Mouse (Mus musculus): ENCODE data around the gene 0610012G03Rik. TPM values are rescaled to one million over a fixed set of nuclear protein-coding genes. Genes with fewer than 3 reads are reported as not detected.
"Not testable (repeated sequence)": the region's sequence is repeated elsewhere in the genome, so short reads cannot be mapped to it uniquely, and the experiment has no call there.

0610012G03Rik gene
- polyA plus RNA-seq, 1 experiment from 2014 or later, result 97.6 TPM

DNA sequence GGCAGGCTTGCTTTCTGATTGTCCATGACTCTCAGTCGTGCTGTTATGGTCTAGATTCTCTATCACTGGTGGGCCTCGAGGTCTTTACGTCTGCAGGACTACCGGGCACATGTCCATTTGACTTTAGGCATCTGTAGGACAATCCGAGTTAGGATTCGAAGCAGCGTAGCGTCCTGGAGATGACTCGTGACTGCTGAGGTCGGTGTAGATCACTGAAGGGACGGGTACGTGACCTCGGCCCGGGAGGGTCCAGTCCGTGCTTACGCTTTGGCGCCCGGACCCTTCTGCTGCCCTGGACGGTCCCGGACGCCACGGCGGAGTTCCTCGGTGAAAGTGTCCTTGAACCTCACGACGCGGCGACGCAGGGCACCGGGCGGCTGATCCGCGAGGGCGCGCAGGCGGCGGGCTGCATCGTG, 385 bp downstream of the 0610012G03Rik start:
- H3K9ac ChIP-seq (replicated peaks; ENCODE audit: low read depth, low read length), result peak overlapping the region; percentile 85
- H3K9me3 ChIP-seq (ENCODE audit: control insufficient read depth, low read depth, low read length), result no peaks in the 10 kb centered on the region
- under 1% methylated on average over 38 of the region's 38 CpGs for WGBS
- peaks cover 19% of the 10 kb centered on the region for H3K4me1 ChIP-seq (ENCODE audit: control insufficient read depth, insufficient read depth, low read length)
- peak overlapping the region; percentile 69 for H3K4me2 ChIP-seq (replicated peaks; ENCODE audit: low read depth, low read length)
- peaks cover 8% of the 10 kb centered on the region for H3K36me3 ChIP-seq (ENCODE audit: control insufficient read depth, insufficient read depth, low read length)
- H3K4me3 ChIP-seq (ENCODE audit: low read depth, low read length), result peak overlapping the region; percentile 98
- peak; percentile 63; the same call in 1 of the 2 replicates for ATAC-seq (ENCODE audit: insufficient number of reproducible peaks, insufficient read depth, low FRiP score, low read depth)
- H3K27me3 ChIP-seq (ENCODE audit: control insufficient read depth, insufficient read depth, low read length), result no peaks in the 10 kb centered on the region
- peak overlapping the region; percentile 88 for H3K27ac ChIP-seq (ENCODE audit: low read length)

DNA sequence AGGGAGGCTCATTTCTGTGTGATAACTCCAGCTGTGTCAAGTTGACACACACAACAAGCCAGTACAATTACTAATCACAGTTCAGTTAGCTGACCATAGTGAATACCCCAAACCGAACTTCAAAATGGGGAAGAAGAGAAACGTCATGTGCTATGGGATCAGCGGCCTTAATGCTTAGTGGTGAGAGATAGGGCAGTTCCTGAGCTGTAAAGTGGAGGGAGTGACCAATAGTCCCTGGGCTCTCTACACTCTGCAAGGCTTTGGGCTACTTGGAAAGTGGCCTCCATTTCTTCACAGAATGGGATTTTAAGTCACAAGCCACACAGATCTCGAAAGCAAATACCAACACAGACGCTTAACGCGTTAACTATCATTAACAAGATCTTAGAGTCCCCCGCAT, 961 bp downstream of the 0610012G03Rik start:
- peak overlapping the region; percentile 98 for H3K4me3 ChIP-seq (ENCODE audit: low read depth, low read length)
- WGBS, result 29% methylated on average over 8 of the region's 8 CpGs
- H3K4me2 ChIP-seq (replicated peaks; ENCODE audit: low read depth, low read length), result peak overlapping the region; percentile 69
- H3K27ac ChIP-seq (ENCODE audit: low read length), result no peak overlapping the region
- peaks cover 8% of the 10 kb centered on the region for H3K36me3 ChIP-seq (ENCODE audit: control insufficient read depth, insufficient read depth, low read length)
- H3K27me3 ChIP-seq (ENCODE audit: control insufficient read depth, insufficient read depth, low read length), result no peaks in the 10 kb centered on the region
- peak overlapping the region; percentile 85 for H3K9ac ChIP-seq (replicated peaks; ENCODE audit: low read depth, low read length)
- no peak for ATAC-seq (ENCODE audit: insufficient number of reproducible peaks, insufficient read depth, low FRiP score, low read depth)
- peaks cover 19% of the 10 kb centered on the region for H3K4me1 ChIP-seq (ENCODE audit: control insufficient read depth, insufficient read depth, low read length)
- no peaks in the 10 kb centered on the region for H3K9me3 ChIP-seq (ENCODE audit: control insufficient read depth, low read depth, low read length)

DNA sequence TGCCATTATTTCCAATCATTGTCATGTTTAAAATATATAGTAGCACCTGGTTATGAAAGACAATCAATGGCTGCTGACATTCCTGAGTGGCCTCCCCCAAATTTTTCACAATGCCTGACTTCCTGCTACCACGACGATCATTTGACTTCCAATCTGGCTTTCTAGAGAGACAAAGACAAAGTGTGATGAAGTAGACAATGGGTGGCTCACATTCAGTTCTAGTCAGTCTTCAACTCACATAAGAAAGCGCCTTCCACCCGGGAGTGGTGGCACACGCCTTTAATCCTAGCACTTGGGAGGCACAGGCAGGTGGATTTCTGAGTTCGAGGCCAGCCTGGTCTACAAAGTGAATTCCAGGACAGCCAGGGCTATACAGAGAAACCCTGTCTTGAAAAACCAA, 2.3 kb downstream of the 0610012G03Rik start:
- not testable (repeated sequence) for H3K4me2 ChIP-seq (replicated peaks; ENCODE audit: low read depth, low read length); H3K27ac ChIP-seq (ENCODE audit: low read length); H3K36me3 ChIP-seq (ENCODE audit: control insufficient read depth, insufficient read depth, low read length); H3K27me3 ChIP-seq (ENCODE audit: control insufficient read depth, insufficient read depth, low read length); H3K9ac ChIP-seq (replicated peaks; ENCODE audit: low read depth, low read length); H3K9me3 ChIP-seq (ENCODE audit: control insufficient read depth, low read depth, low read length); ATAC-seq (ENCODE audit: insufficient number of reproducible peaks, insufficient read depth, low FRiP score, low read depth); H3K4me3 ChIP-seq (ENCODE audit: low read depth, low read length)
- H3K4me1 ChIP-seq (ENCODE audit: control insufficient read depth, insufficient read depth, low read length), result peaks cover 19% of the 10 kb centered on the region
- 88% methylated on average over 6 of the region's 6 CpGs for WGBS

DNA sequence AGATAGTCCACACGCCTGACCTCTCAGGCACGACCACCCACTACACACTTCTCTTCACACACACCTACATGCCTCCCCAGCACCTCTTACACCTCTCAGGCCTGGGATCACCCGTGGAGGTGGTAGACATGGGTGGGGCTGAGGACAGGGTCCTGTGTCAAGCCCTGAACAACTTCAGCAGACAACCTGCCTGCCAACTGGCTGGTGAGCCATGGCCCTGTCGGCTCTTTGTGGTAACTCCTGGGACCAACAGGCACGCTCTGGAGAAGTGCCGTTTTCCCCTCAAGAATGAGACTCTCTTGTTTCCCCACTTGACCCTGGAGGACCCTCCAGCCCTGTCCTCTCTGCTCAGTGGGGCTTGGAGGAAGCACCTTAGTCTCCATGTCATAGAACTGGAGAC, 2.9 kb downstream of the 0610012G03Rik start:
- no peak for ATAC-seq (ENCODE audit: insufficient number of reproducible peaks, insufficient read depth, low FRiP score, low read depth)
- WGBS, result 84% methylated on average over 6 of the region's 6 CpGs

DNA sequence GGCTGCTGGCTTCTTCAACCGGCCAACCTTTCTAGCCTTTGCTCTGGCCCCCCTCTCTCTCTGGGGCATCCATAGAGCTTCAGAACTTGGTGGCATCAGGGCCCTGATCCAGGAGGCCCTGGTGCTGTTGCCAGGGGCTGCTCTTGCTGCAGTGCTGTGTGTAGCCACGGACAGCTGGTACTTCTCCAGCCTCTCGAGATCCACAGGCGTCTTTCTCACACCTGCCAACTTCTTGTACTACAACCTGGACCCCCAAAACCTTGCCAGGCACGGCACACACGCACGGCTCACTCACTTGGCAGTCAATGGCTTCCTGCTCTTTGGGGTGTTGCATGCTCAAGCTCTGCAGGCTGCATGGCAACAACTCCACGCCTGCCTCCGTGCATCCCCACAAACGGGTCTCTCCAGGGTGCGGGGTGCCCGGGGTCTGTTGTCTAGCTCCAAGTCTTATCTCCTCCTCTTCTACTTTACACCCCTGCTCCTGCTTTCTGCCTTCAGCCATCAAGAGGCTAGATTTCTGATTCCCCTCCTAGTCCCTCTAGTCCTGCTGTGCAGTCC, 3.5 kb downstream of the 0610012G03Rik start:
- no peak overlapping the region for H3K27ac ChIP-seq (ENCODE audit: low read length)
- peaks cover 19% of the 10 kb centered on the region for H3K4me1 ChIP-seq (ENCODE audit: control insufficient read depth, insufficient read depth, low read length)
- peaks cover 4% of the 10 kb centered on the region for H3K36me3 ChIP-seq (ENCODE audit: control insufficient read depth, insufficient read depth, low read length)
- H3K9me3 ChIP-seq (ENCODE audit: control insufficient read depth, low read depth, low read length), result no peaks in the 10 kb centered on the region
- H3K27me3 ChIP-seq (ENCODE audit: control insufficient read depth, insufficient read depth, low read length), result no peaks in the 10 kb centered on the region
- WGBS, result 85% methylated on average over 12 of the region's 12 CpGs
- no peak overlapping the region for H3K9ac ChIP-seq (replicated peaks; ENCODE audit: low read depth, low read length)
- no peak overlapping the region for H3K4me3 ChIP-seq (ENCODE audit: low read depth, low read length)
- H3K4me2 ChIP-seq (replicated peaks; ENCODE audit: low read depth, low read length), result no peak overlapping the region
- ATAC-seq (ENCODE audit: insufficient number of reproducible peaks, insufficient read depth, low FRiP score, low read depth), result no peak

More for the DNA sequence above, 2.9 kb downstream of the 0610012G03Rik start:
- no peak overlapping the region for H3K4me3 ChIP-seq (ENCODE audit: low read depth, low read length)
- peaks cover 19% of the 10 kb centered on the region for H3K4me1 ChIP-seq (ENCODE audit: control insufficient read depth, insufficient read depth, low read length)
- no peaks in the 10 kb centered on the region for H3K9me3 ChIP-seq (ENCODE audit: control insufficient read depth, low read depth, low read length)
- no peak overlapping the region for H3K4me2 ChIP-seq (replicated peaks; ENCODE audit: low read depth, low read length)
- H3K36me3 ChIP-seq (ENCODE audit: control insufficient read depth, insufficient read depth, low read length), result peaks cover 4% of the 10 kb centered on the region
- no peak overlapping the region for H3K9ac ChIP-seq (replicated peaks; ENCODE audit: low read depth, low read length)
- no peaks in the 10 kb centered on the region for H3K27me3 ChIP-seq (ENCODE audit: control insufficient read depth, insufficient read depth, low read length)
- no peak overlapping the region for H3K27ac ChIP-seq (ENCODE audit: low read length)

GRCm38 (mm10) chr16:31943980-31944379, 4.3 kb downstream of the 0610012G03Rik start:
- H3K27ac ChIP-seq (ENCODE audit: low read length), result no peak overlapping the region
- H3K9ac ChIP-seq (replicated peaks; ENCODE audit: low read depth, low read length), result no peak overlapping the region
- 4% methylated on average over 10 of the region's 10 CpGs for WGBS
- H3K36me3 ChIP-seq (ENCODE audit: control insufficient read depth, insufficient read depth, low read length), result peaks cover 4% of the 10 kb centered on the region
- H3K4me1 ChIP-seq (ENCODE audit: control insufficient read depth, insufficient read depth, low read length), result peaks cover 12% of the 10 kb centered on the region
- H3K4me2 ChIP-seq (replicated peaks; ENCODE audit: low read depth, low read length), result no peak overlapping the region
- H3K27me3 ChIP-seq (ENCODE audit: control insufficient read depth, insufficient read depth, low read length), result no peaks in the 10 kb centered on the region
- peak; percentile 19; the same call in 1 of the 2 replicates for ATAC-seq (ENCODE audit: insufficient number of reproducible peaks, insufficient read depth, low FRiP score, low read depth)
- no peaks in the 10 kb centered on the region for H3K9me3 ChIP-seq (ENCODE audit: control insufficient read depth, low read depth, low read length)
- no peak overlapping the region for H3K4me3 ChIP-seq (ENCODE audit: low read depth, low read length)

- H3K36me3 ChIP-seq (ENCODE audit: control insufficient read depth, insufficient read depth, low read length), result peaks cover under 1% of the 10 kb centered on the region; the same call in 1 of the 2 replicates
- H3K27me3 ChIP-seq (ENCODE audit: control insufficient read depth, insufficient read depth, low read length), result peaks cover 2% of the 10 kb centered on the region; the same call in 1 of the 2 replicates
- 55% methylated on average over 2 of the region's 2 CpGs for WGBS
- H3K9ac ChIP-seq (replicated peaks; ENCODE audit: low read depth, low read length), result no peak overlapping the region
- no peak overlapping the region for H3K27ac ChIP-seq (ENCODE audit: low read length)
- H3K4me3 ChIP-seq (ENCODE audit: low read depth, low read length), result no peak overlapping the region
- no peak for ATAC-seq (ENCODE audit: insufficient number of reproducible peaks, insufficient read depth, low FRiP score, low read depth)
- H3K4me1 ChIP-seq (ENCODE audit: control insufficient read depth, insufficient read depth, low read length), result no peaks in the 10 kb centered on the region
- no peaks in the 10 kb centered on the region for H3K9me3 ChIP-seq (ENCODE audit: control insufficient read depth, low read depth, low read length)
- H3K4me2 ChIP-seq (replicated peaks; ENCODE audit: low read depth, low read length), result no peak overlapping the region
These were observed 7.7 kb downstream of the 0610012G03Rik start for GRCm38 (mm10) chr16:31940586-31940985.

- Histone ChIP-seq H3K4me3 (ENCODE audit: low read depth, low read length) (no peak overlapping the region), H3K9ac (replicated peaks; ENCODE audit: low read depth, low read length) (no peak overlapping the region), H3K36me3 (ENCODE audit: control insufficient read depth, insufficient read depth, low read length) (no peaks in the 10 kb centered on the region), H3K9me3 (ENCODE audit: control insufficient read depth, low read depth, low read length) (no peaks in the 10 kb centered on the region), H3K4me2 (replicated peaks; ENCODE audit: low read depth, low read length) (no peak overlapping the region), H3K4me1 (ENCODE audit: control insufficient read depth, insufficient read depth, low read length) (peaks cover 3% of the 10 kb centered on the region; the same call in 1 of the 2 replicates), H3K27ac (ENCODE audit: low read length) (no peak overlapping the region), H3K27me3 (ENCODE audit: control insufficient read depth, insufficient read depth, low read length) (peaks cover 14% of the 10 kb centered on the region)
- ATAC-seq (ENCODE audit: insufficient number of reproducible peaks, insufficient read depth, low FRiP score, low read depth), result no peak
- 73% methylated on average over 6 of the region's 6 CpGs for WGBS
These were observed 9.4 kb downstream of the 0610012G03Rik start for GRCm38 (mm10) chr16:31938856-31939255.

DNA sequence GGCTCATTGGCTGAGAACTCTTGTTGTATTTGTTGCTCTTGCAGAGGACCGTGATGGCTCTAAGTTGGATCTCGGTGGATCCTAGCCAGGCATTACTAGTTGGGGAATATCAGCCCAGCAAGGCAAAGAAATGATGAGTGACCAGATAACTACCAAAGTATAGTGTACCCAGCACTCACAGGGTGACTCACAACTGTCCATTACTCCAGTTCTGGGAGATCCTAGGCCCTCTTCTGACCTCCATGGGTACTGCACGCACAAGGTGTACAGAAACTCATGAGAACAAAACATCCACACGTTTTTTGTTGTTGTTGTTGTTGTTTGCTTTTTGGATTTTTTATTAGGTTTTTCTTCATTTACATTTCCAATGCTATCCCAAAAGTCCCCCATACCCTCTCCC, 11.7 kb downstream of the 0610012G03Rik start:
- Histone ChIP-seq H3K9ac (replicated peaks; ENCODE audit: low read depth, low read length) (no peak overlapping the region), H3K4me1 (ENCODE audit: control insufficient read depth, insufficient read depth, low read length) (peaks cover 11% of the 10 kb centered on the region), H3K4me2 (replicated peaks; ENCODE audit: low read depth, low read length) (no peak overlapping the region), H3K4me3 (ENCODE audit: low read depth, low read length) (no peak overlapping the region), H3K27ac (ENCODE audit: low read length) (no peak overlapping the region), H3K27me3 (ENCODE audit: control insufficient read depth, insufficient read depth, low read length) (peaks cover 17% of the 10 kb centered on the region), H3K36me3 (ENCODE audit: control insufficient read depth, insufficient read depth, low read length) (no peaks in the 10 kb centered on the region), H3K9me3 (ENCODE audit: control insufficient read depth, low read depth, low read length) (no peaks in the 10 kb centered on the region)
- 86% methylated on average over 4 of the region's 4 CpGs for WGBS
- ATAC-seq (ENCODE audit: insufficient number of reproducible peaks, insufficient read depth, low FRiP score, low read depth), result no peak
